Mouse (Mus musculus) lung, adult 2 months (tissue): ENCODE data around the gene Adamtsl3.

Source experiments
- CTCF ChIP-seq: fragments of 200-500 bp; IDR thresholded peaks from 2 replicates; pipeline ENCODE4 v1.5.1; 2011; ENCODE audit warnings: mild to moderate bottlenecking, low read length, control low read depth; ENCODE audit not compliant: insufficient read depth
- POLR2A ChIP-seq: fragments of 200-500 bp; IDR thresholded peaks from 2 replicates; pipeline ENCODE4 v1.6.1; 2011; ENCODE audit warnings: low read depth, mild to moderate bottlenecking, control low read depth, low read length, borderline replicate concordance; ENCODE audit errors: extremely low read depth

GRCm38 (mm10) chr7:82580007-82580406 lies 244.5 kb downstream of the Adamtsl3 start:
- TF ChIP-seq CTCF (no peak), POLR2A (no peak)
